Mouse (Mus musculus) adrenal gland, adult 8-10 months (tissue): Measurements from ENCODE around the gene Rad9a. TPM values are rescaled to one million over a fixed set of nuclear protein-coding genes. Genes with fewer than 3 reads are reported as not detected.

Experiments
- DNase-seq: peaks from one replicate; pipeline ENCODE4 v3.0.0; 2022
- total RNA-seq, 4 experiments: library from RNA; stranded (reverse); gene quantifications; 2 replicates each; pipeline ENCODE4 v1.2.4; 2022

Gene Rad9a
- total RNA-seq, 4 experiments from 2014 or later: 8.7 to 14.3 (median 11.9) TPM

GRCm38 (mm10) chr19:4192251-4192985 is 9.0 kb downstream of the Rad9a start:
- DNase-seq: no peak

- peak; percentile 91 for DNase-seq
Observed at GRCm38 (mm10) chr19:4191528-4192250, 9.8 kb downstream of the Rad9a start, which contains the start of gene Ppp1ca. Gene Ppp1ca (plus strand): TSS chr19:4192065.

- DNase-seq: no peak
Observed at GRCm38 (mm10) chr19:4190831-4191334, 10.6 kb downstream of the Rad9a start, which contains the start of gene Tbc1d10c. Gene Tbc1d10c (minus strand): TSS chr19:4191284.

- DNase-seq: no peak
Observed at GRCm38 (mm10) chr19:4189051-4189620, 12.3 kb downstream of the Rad9a start.

GRCm38 (mm10) chr19:4187303-4187702 is 14.2 kb downstream of the Rad9a start:
- DNase-seq: no peak

GRCm38 (mm10) chr19:4184976-4185975 is 16.2 kb downstream of the Rad9a start:
- DNase-seq: no peak

- no peak for DNase-seq
Observed at GRCm38 (mm10) chr19:4183689-4184088, 17.8 kb downstream of the Rad9a start.

- DNase-seq: peak; percentile 76
Observed at GRCm38 (mm10) chr19:4181892-4182291, 19.6 kb downstream of the Rad9a start.

- DNase-seq: no peak
Observed at GRCm38 (mm10) chr19:4180411-4180810, 21.1 kb downstream of the Rad9a start.

GRCm38 (mm10) chr19:4175368-4175947 is 26.0 kb downstream of the Rad9a start, which contains the start of gene Carns1:
Gene Carns1 (minus strand): TSS chr19:4175479.
- DNase-seq: no peak

GRCm38 (mm10) chr19:4172925-4173324 is 28.5 kb downstream of the Rad9a start:
- DNase-seq: no peak

GRCm38 (mm10) chr19:4171393-4172290 is 29.8 kb downstream of the Rad9a start:
- no peak for DNase-seq

- DNase-seq: no peak
Observed at GRCm38 (mm10) chr19:4170723-4171392, 30.6 kb downstream of the Rad9a start.

- DNase-seq: no peak
Observed at GRCm38 (mm10) chr19:4169810-4170209, 31.7 kb downstream of the Rad9a start.

GRCm38 (mm10) chr19:4169378-4169784 is 32.1 kb downstream of the Rad9a start:
- peak; percentile 99 for DNase-seq

GRCm38 (mm10) chr19:4166678-4167476 is 34.6 kb downstream of the Rad9a start:
- no peak for DNase-seq

- peak; percentile 73 for DNase-seq
Observed at GRCm38 (mm10) chr19:4164721-4165120, 36.7 kb downstream of the Rad9a start.

GRCm38 (mm10) chr19:4164100-4164499 is 37.4 kb downstream of the Rad9a start:
- DNase-seq: no peak

GRCm38 (mm10) chr19:4163543-4163887 is 37.9 kb downstream of the Rad9a start:
- no peak for DNase-seq
